Mouse (Mus musculus) brain, adult 2 months (tissue): ENCODE measurements at regions not wholly inside any gene's neighbourhood (a gene's known extent, or its start where the extent isn't known, plus 50 kb on each side); places are given as distances from the start of the nearest gene placed in this dataset.

Source experiments
- DNase-seq: peaks from one replicate; pipeline ENCODE4 v3.0.0; 2011; ENCODE audit warnings: low read depth, low spot score

- peak; percentile 4 for DNase-seq
These were observed 454.6 kb upstream of the Cdh8 start for GRCm38 (mm10) chr8:99870850-99871249.
